Mouse (Mus musculus) retina, postnatal 1 day (tissue): ENCODE measurements at regions not wholly inside any gene's neighbourhood (a gene's known extent, or its start where the extent isn't known, plus 50 kb on each side); places are given as distances from the start of the nearest gene placed in this dataset.

Experiments
- DNase-seq: peaks from one replicate; pipeline ENCODE4 v3.0.0-alpha.2; 2012

- DNase-seq: no peak
Measured at GRCm38 (mm10) chr3:143138952-143139351, 257.1 kb upstream of the Pkn2 start.

- DNase-seq: no peak
Measured at GRCm38 (mm10) chr3:143134528-143134927, 252.7 kb upstream of the Pkn2 start.

GRCm38 (mm10) chr3:143107733-143108291 is 226.0 kb upstream of the Pkn2 start:
- no peak for DNase-seq

GRCm38 (mm10) chr3:143104734-143105133 is 222.9 kb upstream of the Pkn2 start:
- DNase-seq: no peak

GRCm38 (mm10) chr3:143103333-143103732 is 221.5 kb upstream of the Pkn2 start:
- DNase-seq: peak; percentile 70

- peak; percentile 76 for DNase-seq
Measured at GRCm38 (mm10) chr3:143100810-143101645, 219.2 kb upstream of the Pkn2 start.

GRCm38 (mm10) chr3:143100203-143100602 is 218.4 kb upstream of the Pkn2 start:
- DNase-seq: no peak

GRCm38 (mm10) chr3:143092206-143092605 is 210.4 kb upstream of the Pkn2 start:
- no peak for DNase-seq

GRCm38 (mm10) chr3:143090886-143091285 is 209.1 kb upstream of the Pkn2 start:
- DNase-seq: no peak

- no peak for DNase-seq
Measured at GRCm38 (mm10) chr3:143090316-143090715, 208.5 kb upstream of the Pkn2 start.

- DNase-seq: no peak
Measured at GRCm38 (mm10) chr3:143087786-143088185, 206.0 kb upstream of the Pkn2 start.

- DNase-seq: no peak
Measured at GRCm38 (mm10) chr3:143078310-143078709, 196.5 kb upstream of the Pkn2 start.

- no peak for DNase-seq
Measured at GRCm38 (mm10) chr3:143071839-143072373, 190.1 kb upstream of the Pkn2 start.

GRCm38 (mm10) chr3:143054858-143055257 is 173.1 kb upstream of the Pkn2 start:
- DNase-seq: no peak

GRCm38 (mm10) chr3:143053286-143053993 is 171.6 kb upstream of the Pkn2 start:
- no peak for DNase-seq

GRCm38 (mm10) chr3:143040666-143041065 is 158.9 kb upstream of the Pkn2 start:
- no peak for DNase-seq

- DNase-seq: no peak
Measured at GRCm38 (mm10) chr3:143036108-143036507, 154.3 kb upstream of the Pkn2 start.

- no peak for DNase-seq
Measured at GRCm38 (mm10) chr3:143034588-143034987, 152.8 kb upstream of the Pkn2 start.

GRCm38 (mm10) chr3:143022486-143022885 is 140.7 kb upstream of the Pkn2 start:
- DNase-seq: no peak

- DNase-seq: no peak
Measured at GRCm38 (mm10) chr3:143021159-143021871, 139.5 kb upstream of the Pkn2 start.

GRCm38 (mm10) chr3:143017480-143017879 is 135.7 kb upstream of the Pkn2 start:
- DNase-seq: no peak

- DNase-seq: no peak
Measured at GRCm38 (mm10) chr3:143016758-143017157, 135.0 kb upstream of the Pkn2 start.

GRCm38 (mm10) chr3:143014421-143014820 is 132.6 kb upstream of the Pkn2 start:
- no peak for DNase-seq
